Mouse (Mus musculus): ENCODE measurements around the gene Clec2g. TPM values are rescaled to one million over a fixed set of nuclear protein-coding genes. Genes with fewer than 3 reads are reported as not detected.

Gene Clec2g
- total and polyA plus RNA-seq, 3 experiments: 0.04 TPM; not detected in 2

DNA sequence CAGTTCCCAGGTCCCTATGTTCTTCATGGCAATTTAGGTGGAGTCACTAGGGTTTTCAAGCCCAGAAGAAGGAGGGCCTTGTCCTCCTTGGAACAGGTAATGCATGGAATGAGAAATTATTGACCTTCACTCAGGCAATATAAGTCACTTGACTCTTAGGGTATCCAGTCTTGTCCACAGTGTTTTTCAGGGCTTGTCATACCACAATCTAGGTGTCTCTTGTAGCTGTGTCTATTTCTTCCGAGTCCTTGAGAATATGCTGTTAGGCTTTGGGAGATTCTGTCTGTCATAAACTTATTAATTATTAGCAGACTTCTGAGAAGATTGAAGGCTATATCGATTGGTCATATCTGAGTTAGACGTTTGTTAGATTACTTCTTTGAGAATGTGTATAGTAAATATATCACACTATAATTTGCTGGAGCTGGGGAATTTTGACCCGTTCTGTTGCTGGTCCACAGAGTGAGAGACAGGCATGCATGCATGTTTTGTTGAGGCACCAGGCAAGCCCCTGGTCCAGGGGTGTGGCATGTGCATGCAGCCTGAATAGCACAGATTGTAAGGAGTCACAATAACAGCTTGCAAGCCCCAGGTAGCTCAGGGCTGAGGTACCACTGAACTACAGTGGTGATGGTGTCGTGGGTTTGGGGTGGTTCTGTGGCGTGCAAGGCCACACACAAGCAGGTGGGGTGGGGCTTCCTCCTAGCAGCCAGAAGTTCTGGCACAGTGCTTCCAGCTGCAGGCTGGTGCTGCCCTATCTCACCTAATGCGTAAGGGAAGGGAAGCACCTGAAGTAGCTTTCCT, 61.3 kb downstream of the Clec2g start:
- no peak for DNase-seq (ENCODE audit: low read depth, low spot score)
- no peak for TF ChIP-seq TCF12 (IDR thresholded peaks at IDR 0.05; ENCODE audit: low read depth, low read length)
- TF ChIP-seq ZC3H11A (IDR thresholded peaks at IDR 0.05; ENCODE audit: low read depth, low read length): no peak
- TF ChIP-seq SMC3 (IDR thresholded peaks at IDR 0.05; ENCODE audit: low read depth, low read length): no peak
- no peak for TF ChIP-seq RAD21 (IDR thresholded peaks at IDR 0.05; ENCODE audit: low read depth, low read length)
- TF ChIP-seq JUND (IDR thresholded peaks at IDR 0.05; ENCODE audit: low read depth, low read length): no peak
- TF ChIP-seq BHLHE40 (IDR thresholded peaks at IDR 0.05; ENCODE audit: borderline replicate concordance, low read depth, low read length): no peak
- no peak for TF ChIP-seq CTCF (IDR thresholded peaks at IDR 0.05 in 2 of 3, conservative IDR thresholded peaks at IDR 0.05 in 1 of 3; ENCODE audit: control insufficient read depth in 1 of 3, insufficient read depth in 1 of 3, low read depth in 2 of 3, low read length in 3 of 3, poor library complexity in 1 of 3, severe bottlenecking in 1 of 3)
- TF ChIP-seq NELFE (IDR thresholded peaks at IDR 0.05; ENCODE audit: low read depth, low read length): no peak
- TF ChIP-seq MYC (IDR thresholded peaks at IDR 0.05; ENCODE audit: low read depth, low read length): no peak
- no peak for TF ChIP-seq ETS1 (IDR thresholded peaks at IDR 0.05; ENCODE audit: low read depth, low read length)
- TF ChIP-seq SIN3A (IDR thresholded peaks at IDR 0.05; ENCODE audit: low read length): no peak
- TF ChIP-seq ELF1 (IDR thresholded peaks at IDR 0.05; ENCODE audit: low read depth, low read length): no peak
- TF ChIP-seq KAT2A (conservative IDR thresholded peaks at IDR 0.05; ENCODE audit: low read depth, low read length): no peak
- no peak for TF ChIP-seq CHD1 (IDR thresholded peaks at IDR 0.05; ENCODE audit: low read depth, low read length)
- TF ChIP-seq MYB (IDR thresholded peaks at IDR 0.05; ENCODE audit: low read depth, low read length): no peak
- no peak for TF ChIP-seq NRF1 (IDR thresholded peaks at IDR 0.05; ENCODE audit: insufficient read depth, low read depth, low read length, poor library complexity, severe bottlenecking)
- no peak for TF ChIP-seq MAZ (IDR thresholded peaks at IDR 0.05; ENCODE audit: low read depth, low read length)
- no peak for TF ChIP-seq ZMIZ1 (IDR thresholded peaks at IDR 0.05; ENCODE audit: low read depth, low read length)
- TF ChIP-seq RCOR1 (IDR thresholded peaks at IDR 0.05; ENCODE audit: low read depth, low read length): no peak
- no peak for TF ChIP-seq HCFC1 (IDR thresholded peaks at IDR 0.05; ENCODE audit: low read depth, low read length)
- Histone ChIP-seq H3K9me3 (replicated peaks; ENCODE audit: insufficient read depth, low read length) (no peaks in the 10 kb centered on the region), H3K4me1 (ENCODE audit: control insufficient read depth in 1 of 2, insufficient read depth in 2 of 2, low read length in 2 of 2) (peaks cover 2 to 15% of the 10 kb centered on the region in 2 experiments; a peak in 3 of 4 replicates), H3K9ac (ENCODE audit: control insufficient read depth, low read depth, low read length, poor library complexity, severe bottlenecking) (no peak overlapping the region), H3K27me3 (ENCODE audit: control insufficient read depth in 1 of 2, insufficient read depth in 2 of 2, low read length in 2 of 2) (no peaks in the 10 kb centered on the region; a peak in 1 of 4 replicates), H3K27ac (ENCODE audit: control insufficient read depth, low read depth, low read length) (no peak overlapping the region), H3K4me3 (ENCODE audit: control insufficient read depth in 1 of 2, insufficient read depth in 1 of 2, low read depth in 2 of 2, low read length in 2 of 2) (no peak overlapping the region), H3K79me2 (ENCODE audit: control insufficient read depth, insufficient read depth, low read length, poor library complexity) (no peaks in the 10 kb centered on the region; the same call in 1 of the 2 replicates), H3K36me3 (ENCODE audit: control insufficient read depth in 1 of 2, insufficient read depth in 2 of 2, low read length in 2 of 2) (peaks cover 0 to 11% of the 10 kb centered on the region in 2 experiments; a peak in 2 of 4 replicates)

Data from MEL (cell line).